Mouse (Mus musculus): Measurements from ENCODE around the gene Farsb.
A peak's percentile ranks its signal among the peaks of the same experiment; 100 is the strongest.

The Farsb gene

DNA sequence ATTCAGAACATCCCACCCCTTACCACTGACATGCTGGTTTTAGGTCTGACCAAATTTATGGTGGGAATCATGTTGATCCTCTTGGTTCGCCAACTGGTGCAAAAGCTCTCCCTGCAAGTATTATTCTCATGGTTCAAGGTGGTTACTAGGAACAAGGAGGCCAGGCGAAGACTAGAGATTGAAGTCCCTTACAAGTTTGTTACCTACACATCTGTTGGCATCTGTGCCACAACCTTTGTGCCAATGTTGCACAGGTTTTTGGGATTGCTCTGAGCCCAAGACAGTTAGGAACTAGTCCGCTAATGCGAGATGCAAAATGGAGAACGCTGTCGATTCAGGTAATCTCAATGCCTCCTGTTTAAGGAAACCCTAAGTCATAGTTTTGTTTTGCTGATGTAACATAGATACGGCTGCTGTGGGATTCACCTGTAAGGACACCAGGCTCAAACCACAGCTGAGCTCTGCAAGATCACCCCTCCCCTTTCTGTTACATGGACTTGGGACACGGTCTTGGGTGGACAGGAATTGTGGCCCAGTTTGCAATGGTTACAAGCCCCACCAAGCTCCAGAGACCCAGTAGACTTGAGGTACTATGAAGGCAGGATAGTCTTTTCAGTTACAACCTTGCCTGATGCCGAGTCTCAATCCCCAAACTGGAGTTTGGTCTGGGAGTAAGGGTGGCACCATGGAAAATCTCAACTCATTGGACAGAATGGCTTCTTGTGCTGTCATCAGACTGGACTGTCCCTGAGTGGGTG is 71.4 kb downstream of the Farsb start:
- no peak for DNase-seq

DNA sequence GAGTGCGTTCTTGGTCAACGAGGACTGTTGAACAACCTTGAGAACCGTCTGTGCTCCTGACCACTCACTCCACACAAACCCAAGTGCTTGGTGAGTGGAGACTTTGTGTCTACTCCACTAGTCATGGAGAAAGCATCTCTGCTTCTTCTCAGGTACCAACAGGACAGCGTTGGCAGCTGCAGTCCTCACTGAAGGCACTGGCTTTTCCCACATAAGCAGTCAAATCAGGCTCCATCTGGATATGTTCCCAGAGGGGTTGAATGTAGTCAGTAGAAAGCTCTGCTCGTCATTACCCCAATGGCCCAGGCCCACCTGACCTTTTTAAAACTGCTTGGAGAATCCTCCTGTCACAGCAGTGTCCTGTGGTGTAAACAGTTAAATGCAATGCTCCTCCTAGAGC is 74.3 kb downstream of the Farsb start:
- no peak for DNase-seq

DNA sequence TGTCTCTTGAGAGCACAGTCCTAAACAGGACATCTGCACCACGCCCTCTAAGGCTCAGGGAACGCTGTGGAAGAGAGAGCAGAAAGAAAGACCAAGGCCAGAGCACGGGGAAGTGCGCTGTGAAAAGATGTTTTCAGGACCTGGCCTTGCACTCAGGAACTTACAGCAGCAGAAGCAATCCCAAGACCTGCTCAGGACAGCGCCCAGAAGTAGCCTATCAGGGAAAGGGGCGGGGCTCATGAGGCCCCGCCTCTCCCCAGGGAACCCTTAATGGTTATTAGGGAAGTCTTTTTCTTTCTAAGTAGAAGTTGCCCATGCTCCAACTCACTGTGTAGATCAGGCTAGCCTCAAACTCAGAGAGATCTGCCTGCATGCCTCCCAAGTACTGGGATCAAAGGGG is 76.0 kb downstream of the Farsb start:
- DNase-seq, result no peak

DNA sequence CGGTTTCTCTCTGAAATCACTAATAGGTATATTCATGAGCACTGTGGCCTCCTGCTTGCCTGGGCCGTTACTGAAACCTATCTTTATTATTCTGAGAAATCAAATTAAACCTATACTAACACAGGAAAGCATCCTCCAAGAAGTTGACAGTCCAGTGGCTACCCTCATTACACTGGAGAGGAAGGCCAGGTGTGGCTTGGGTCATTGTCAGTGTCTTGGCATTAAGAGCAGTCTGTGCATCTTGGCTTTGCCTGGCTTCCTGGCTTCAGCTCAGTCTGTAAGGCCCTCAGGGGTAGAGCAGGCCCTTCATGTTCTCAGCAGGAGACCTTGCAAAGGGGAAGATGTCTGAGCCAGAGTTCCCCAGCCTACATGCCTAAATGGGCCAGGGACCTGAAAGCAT is 79.3 kb downstream of the Farsb start:
- DNase-seq, result no peak

DNA sequence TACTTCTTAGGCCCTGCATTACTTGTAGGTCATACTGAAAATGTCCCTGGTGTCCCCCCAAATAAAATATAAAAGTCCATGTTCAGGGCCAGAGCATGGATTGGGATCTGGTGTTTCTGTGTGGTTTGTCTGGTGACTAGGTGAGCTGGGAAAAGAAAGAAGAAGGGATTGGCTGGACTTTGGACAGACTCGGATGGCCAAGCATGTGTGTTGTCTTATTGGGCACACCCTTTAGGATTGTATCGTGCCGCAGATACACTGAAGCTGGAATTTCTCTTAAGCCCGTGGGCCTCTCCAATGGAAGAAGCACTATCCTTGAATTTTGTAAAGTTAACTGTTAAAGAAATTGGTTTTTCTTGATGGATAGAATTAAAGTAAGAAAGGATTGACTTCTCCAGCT is 87.3 kb downstream of the Farsb start:
- no peak for DNase-seq

DNA sequence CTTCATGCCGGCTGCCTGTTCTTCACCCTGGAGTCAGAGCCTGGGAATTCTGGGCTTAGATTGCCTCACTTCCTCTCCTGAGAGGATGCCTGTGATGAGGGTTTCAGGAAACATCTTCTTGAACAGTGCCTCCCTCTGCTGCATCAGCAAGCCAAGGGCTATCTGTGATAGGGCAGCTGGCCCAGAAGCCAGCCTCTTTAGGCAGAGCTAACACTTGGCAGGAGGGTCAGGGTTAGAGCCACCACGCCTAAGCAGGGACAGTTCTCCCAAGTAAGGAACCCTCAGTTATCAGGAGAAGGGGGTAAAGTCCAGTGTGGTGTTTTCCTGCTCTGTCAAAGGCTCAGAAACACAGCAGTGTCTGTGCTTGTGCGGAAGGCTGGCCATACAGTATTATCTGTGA is 88.9 kb downstream of the Farsb start:
- no peak for DNase-seq

DNA sequence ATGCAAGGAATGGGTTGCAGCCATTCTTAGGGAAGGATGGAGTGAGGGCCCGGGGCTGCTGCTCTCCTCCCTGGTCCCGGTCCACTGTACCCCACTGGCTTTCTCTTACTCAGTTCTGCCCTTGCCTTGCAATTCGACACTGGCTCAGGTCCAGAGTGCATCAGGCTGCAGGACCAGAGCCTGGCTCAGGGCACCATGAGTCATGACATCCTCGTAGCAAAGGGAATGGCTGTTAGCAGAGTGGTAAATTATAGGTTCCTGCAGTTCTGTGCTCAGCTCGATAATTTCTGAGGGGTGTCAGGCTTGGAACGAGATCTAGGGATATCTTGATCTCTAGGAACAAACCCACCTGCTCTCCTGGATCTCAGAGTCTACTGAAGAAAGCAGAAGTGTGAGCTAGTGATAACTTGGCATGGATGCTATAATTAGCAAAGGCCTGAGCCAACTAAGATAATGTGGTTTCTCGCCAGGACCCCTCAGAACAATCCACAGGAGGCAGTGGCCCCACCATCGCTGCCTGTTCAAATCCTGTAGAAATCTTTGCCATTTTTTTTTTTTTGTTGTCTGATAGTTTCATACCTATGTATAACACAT is 92.3 kb downstream of the Farsb start:
- DNase-seq, result peak; percentile 75 to 78

DNA sequence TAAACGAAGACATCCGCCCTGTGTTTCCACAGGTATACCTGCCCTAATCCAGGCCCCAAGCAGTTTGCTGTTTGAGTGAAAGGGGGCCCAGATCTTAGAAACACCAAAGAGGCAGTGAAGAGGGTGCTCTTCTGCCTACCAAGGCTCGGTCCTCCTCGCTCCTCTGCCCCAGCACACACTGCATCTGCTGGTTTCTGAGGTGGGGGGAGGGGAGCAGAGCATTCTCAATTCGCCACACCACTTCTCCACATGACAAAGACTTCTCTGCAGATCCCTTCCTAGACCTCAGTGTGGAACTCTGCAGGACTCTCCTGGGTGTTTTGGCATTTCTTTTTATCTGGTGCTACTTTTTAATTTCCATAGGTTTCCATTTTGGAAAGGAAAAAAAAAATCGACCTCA is 93.0 kb downstream of the Farsb start:
- no peak for DNase-seq

DNA sequence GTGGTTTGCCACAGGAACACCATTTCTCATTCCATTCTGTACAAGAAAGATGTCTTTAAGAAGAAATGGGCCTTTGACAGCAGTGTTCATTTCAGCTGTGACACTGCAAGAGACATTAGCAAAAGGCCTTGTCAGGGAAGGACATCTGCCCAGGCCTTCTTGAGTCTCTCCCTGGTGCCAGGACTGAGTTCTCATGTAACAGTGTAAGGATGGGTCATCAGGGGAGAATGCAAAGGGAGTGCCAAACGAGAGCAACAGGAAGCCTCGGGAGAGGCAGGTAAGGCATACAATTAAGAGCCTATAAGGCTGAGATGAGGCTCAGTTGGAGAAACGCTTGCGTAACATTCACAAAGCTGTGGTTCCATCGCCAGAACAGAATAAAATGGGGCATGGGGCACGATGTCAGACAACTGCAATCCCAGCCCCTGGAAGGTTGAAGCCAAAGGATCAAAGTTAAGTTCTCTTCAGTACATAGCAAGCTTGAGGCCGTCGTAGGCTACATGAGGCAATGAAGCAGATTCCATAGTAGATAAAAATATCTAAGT is 93.4 kb downstream of the Farsb start:
- DNase-seq, result no peak

DNA sequence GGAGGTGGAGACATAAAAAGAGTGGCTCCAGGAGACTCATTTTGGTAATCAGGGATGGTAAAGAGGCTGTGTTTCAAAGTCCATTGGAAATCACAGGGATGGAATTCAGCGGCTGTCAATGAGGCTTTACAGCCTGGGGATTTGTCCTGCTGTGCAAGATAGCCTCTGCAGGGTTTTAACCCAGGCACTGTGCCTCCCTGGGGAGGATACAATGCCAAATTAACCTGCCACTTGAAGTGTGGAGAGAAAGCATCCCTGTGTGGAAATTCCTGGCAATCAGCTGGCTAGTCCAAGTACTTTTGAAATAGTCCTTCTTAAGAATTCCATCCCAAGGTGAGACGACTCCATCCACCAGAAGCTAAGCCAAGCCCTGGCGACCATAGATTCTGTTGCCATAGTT is 99.8 kb downstream of the Farsb start:
- DNase-seq, result no peak

DNA sequence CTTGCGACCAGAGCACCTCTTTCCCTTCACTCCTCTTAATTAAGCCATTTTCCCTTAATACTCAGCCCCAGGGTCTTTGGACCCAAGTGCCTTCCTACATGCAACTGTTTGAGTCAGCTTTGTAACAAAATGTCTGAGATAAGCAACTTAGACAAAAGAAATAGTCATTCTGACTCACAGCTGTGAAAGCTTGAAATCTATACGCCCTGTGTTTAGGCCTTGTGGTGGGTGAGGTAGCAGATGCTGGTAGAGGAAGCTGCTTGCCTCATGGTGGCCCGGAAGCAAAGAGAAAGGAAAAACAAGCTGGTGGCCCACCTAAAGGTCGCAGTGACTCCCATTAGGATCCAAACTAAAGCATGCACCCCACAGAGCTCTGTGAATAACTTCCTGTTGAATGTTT is 100.8 kb downstream of the Farsb start:
- no peak for DNase-seq

DNA sequence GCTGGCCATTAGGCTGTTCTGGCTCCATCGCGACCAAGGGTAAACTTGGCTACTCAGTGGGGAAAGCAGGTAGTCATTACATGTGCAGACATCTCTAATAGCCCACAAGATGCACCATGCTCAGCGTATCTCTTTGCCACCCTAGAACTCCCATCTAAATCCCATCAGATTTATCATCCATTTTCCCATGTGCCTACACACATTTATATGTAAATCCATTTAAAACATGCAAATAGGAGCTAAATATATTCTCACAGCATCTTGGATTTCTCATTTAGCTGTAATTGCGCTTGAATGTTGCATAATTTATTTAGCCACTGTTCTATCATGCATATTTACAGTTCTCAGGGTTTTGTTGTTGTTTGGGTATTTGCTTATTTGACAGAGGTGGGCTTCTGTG is 107.7 kb downstream of the Farsb start:
- DNase-seq, result no peak

DNA sequence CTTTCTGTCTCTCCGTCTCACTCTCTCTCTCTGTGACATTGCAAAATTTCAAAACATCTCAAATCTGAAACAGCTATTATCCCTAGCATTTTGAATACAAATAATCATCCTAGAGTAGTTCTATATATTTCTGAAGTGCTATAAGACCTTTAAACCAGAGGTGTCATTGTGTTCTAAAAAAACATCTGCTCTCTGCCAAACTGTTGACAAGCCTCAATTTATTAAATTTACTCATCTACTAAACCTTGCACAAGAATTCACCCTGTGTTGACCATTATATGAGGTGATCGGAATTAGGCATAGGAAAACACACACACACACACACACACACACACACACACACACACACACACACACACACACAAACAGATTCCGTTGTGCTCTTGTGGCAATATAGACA is 113.6 kb downstream of the Farsb start:
- no peak for DNase-seq

DNA sequence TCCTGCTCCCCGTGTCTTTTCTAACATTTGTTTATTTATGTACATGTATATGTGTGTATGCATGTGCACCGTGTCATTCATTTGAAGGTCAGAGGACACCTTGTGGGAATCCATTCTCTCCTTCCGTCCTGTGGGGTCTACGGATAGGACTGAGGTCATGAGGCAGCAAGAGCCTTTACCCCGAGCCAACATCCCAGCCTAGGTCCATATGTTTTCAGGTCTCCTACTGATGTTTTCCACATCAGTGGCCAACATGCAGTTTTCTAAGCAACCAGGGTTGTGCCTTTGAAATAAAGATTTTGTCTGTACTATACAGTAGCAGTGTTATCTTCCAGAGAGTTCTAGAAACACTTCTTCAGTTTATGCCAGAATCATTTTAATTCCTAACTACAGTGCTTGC is 114.9 kb downstream of the Farsb start:
- no peak for DNase-seq

DNA sequence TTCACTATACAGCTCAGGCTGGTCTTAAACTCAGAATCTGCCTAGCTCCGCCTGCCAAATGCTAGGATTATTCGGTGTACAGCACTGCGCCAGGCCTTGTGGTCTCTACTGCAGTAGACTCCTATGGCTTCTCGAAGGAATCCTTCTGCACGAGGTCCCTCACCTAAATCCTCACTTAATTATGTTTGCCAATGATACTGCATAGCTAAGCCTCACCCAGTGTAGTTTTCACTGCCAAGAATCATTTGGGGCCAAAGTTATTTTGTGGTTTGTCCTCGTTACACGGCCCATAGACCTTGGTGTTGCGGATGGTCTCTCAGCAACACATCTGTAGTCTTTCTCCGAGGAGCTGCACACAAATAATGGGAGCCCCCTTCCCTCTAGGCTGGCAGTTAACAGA is 116.4 kb downstream of the Farsb start:
- peak in 1 of 2 experiments; percentile 38 for DNase-seq

DNA sequence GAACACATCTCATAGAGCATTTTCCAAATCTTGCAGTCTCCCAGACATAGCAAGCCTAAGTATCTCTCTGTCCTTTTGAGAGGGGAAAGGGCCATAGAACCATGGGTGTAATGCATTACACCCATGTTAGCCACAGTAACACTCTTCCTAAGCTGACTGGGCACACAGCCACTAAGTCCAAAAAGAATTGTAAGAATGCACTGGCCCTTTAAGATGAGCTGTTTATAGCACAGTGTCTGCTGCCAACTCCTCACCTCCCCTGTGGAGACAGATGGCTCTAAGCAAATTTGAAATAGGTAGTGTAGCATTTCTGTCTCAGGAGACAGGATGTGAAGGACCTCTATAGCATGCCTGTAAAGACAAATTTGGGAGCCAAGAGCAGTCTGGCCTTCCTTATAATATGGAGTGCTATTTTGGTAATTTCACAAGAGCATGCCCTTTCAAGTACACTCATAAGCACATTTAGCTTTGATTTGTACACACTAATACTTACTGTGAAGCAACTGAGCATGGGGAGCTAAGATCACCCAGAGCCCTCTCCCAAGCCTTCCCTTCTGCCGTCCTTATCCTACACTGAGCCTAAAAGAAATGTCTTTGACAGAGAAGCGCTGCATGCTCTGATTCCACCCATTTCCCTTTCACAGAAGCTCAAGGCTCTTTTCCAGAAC is 117.0 kb downstream of the Farsb start:
- peak; percentile 93 to 94 for DNase-seq

DNA sequence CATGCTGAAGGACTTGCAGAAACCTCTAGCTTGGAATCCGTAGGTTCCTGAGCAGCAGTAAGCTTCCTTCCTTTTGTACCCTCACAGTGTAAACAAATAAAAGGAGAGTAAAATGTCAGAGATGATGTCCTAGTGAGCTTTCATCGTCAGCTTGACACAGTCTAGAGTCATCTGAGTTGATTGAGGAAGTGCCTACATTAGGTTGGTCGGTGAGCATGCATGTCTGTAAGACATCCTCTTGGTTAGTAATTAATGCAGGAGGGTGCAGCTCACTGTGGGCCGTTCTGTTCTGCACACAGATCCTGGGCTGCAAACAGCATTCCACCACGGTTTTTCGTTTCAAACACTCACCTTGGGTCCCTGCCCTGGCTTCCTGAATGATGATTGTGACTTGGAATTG is 118.6 kb downstream of the Farsb start:
- no peak for DNase-seq

Measured in cerebellum, postnatal 14 days (tissue).